Mouse (Mus musculus): ENCODE results near the gene Dgkd. TPM values are rescaled to one million over a fixed set of nuclear protein-coding genes. Genes with fewer than 3 reads are reported as not detected.

Dgkd gene
- polyA plus RNA-seq, 2 experiments, result 26.7 to 35.5 TPM

DNA sequence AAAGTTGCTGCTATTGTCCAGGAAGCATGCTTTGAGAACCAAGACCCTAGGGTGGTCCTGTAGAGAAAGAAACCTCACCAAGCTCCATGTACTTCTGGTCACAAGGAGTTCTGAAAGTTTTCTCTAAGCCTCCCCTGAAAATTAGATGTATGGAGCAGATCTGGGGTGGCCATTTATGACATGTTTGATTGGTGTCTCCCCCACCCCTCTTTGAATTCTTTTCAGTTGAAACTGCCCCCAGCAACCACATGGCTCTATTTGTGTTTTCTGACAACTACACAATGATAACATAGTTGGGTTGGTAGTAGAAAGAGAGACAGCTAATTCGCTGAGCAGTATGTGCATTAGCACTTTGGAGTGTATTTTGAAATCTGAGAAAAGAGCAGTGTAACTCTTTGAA lies 2.4 kb downstream of the Dgkd start:
- Histone ChIP-seq H3K4me2 (replicated peaks; ENCODE audit: low read depth, low read length, severe bottlenecking) (no peak overlapping the region), H3K9me3 (ENCODE audit: control insufficient read depth, low read length) (no peaks in the 10 kb centered on the region), H3K9ac (ENCODE audit: low read depth, low read length, severe bottlenecking) (no peak overlapping the region), H3K4me1 (ENCODE audit: control insufficient read depth, insufficient read depth, low read length) (peaks cover 19% of the 10 kb centered on the region), H3K36me3 (ENCODE audit: control insufficient read depth, insufficient read depth, low read length) (no peaks in the 10 kb centered on the region), H3K27me3 (ENCODE audit: control insufficient read depth, insufficient read depth, low read length) (no peaks in the 10 kb centered on the region), H3K27ac (replicated peaks; ENCODE audit: low read depth, low read length) (no peak overlapping the region), H3K4me3 (replicated peaks; ENCODE audit: low read length) (no peak overlapping the region)
- WGBS, result 85% methylated on average over 1 of the region's 1 CpGs
- TF ChIP-seq POLR2A (IDR thresholded peaks at IDR 0.05; ENCODE audit: borderline replicate concordance, extremely low read depth, insufficient read depth, insufficient read length), result no peak
- no peak for DNase-seq (ENCODE audit: low spot score)
- ATAC-seq (ENCODE audit: low FRiP score, low read depth), result no peak

DNA sequence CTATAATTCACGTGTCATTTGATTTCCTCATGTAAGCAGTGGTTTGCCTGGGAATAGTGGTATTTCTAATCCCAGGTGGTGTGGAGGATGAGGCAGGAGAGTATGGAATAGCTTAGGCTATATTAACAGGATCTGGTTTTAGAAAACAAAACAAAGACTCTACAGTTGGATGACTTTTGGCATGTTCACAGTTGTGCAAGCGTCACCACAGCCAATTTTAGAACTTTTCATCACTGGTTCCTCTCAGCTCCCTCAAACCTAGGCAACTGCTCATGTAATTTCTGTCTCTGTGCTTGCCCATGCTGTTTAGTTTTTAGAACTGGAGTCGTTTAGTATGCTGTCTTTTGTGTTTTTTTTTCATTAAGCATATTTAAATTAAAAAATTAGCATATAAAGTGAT lies 3.7 kb downstream of the Dgkd start:
- DNase-seq (ENCODE audit: low spot score), result no peak
- no peak overlapping the region for H3K4me2 ChIP-seq (replicated peaks; ENCODE audit: low read depth, low read length, severe bottlenecking)
- no peaks in the 10 kb centered on the region for H3K9me3 ChIP-seq (ENCODE audit: control insufficient read depth, low read length)
- no peak for ATAC-seq (ENCODE audit: low FRiP score, low read depth)
- H3K4me1 ChIP-seq (ENCODE audit: control insufficient read depth, insufficient read depth, low read length), result peaks cover 19% of the 10 kb centered on the region
- no peak overlapping the region for H3K4me3 ChIP-seq (replicated peaks; ENCODE audit: low read length)
- H3K36me3 ChIP-seq (ENCODE audit: control insufficient read depth, insufficient read depth, low read length), result no peaks in the 10 kb centered on the region
- 84% methylated on average over 3 of the region's 3 CpGs for WGBS
- H3K9ac ChIP-seq (ENCODE audit: low read depth, low read length, severe bottlenecking), result no peak overlapping the region
- no peak for TF ChIP-seq POLR2A (IDR thresholded peaks at IDR 0.05; ENCODE audit: borderline replicate concordance, extremely low read depth, insufficient read depth, insufficient read length)
- H3K27ac ChIP-seq (replicated peaks; ENCODE audit: low read depth, low read length), result no peak overlapping the region
- H3K27me3 ChIP-seq (ENCODE audit: control insufficient read depth, insufficient read depth, low read length), result no peaks in the 10 kb centered on the region

DNA sequence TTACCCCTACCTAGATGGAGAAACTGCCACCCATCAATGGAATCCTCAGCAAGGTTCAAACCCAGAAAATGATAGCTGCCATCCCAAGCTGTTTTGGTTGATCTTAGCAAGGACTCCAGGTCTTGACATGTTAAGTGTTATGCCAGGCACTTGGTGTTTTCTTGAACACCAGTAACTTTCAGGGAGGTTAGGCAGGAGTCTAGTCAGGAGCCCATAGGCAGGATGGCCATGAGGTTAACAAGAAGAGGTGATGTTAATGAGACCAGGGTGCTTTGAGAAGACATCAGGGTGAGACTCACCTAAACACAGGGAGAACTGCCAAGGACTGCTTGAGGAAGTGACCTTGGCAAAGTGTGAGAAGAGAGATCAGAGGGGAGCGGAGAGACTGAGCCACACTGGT lies 4.9 kb downstream of the Dgkd start:
- no peaks in the 10 kb centered on the region for H3K9me3 ChIP-seq (ENCODE audit: control insufficient read depth, low read length)
- H3K36me3 ChIP-seq (ENCODE audit: control insufficient read depth, insufficient read depth, low read length), result no peaks in the 10 kb centered on the region
- H3K4me2 ChIP-seq (replicated peaks; ENCODE audit: low read depth, low read length, severe bottlenecking), result no peak overlapping the region
- no peak overlapping the region for H3K9ac ChIP-seq (ENCODE audit: low read depth, low read length, severe bottlenecking)
- WGBS, result 100% methylated on average over 1 of the region's 1 CpGs
- no peak overlapping the region for H3K4me3 ChIP-seq (replicated peaks; ENCODE audit: low read length)
- H3K27ac ChIP-seq (replicated peaks; ENCODE audit: low read depth, low read length), result no peak overlapping the region
- H3K27me3 ChIP-seq (ENCODE audit: control insufficient read depth, insufficient read depth, low read length), result no peaks in the 10 kb centered on the region
- DNase-seq (ENCODE audit: low spot score), result no peak
- ATAC-seq (ENCODE audit: low FRiP score, low read depth), result no peak
- no peak for TF ChIP-seq POLR2A (IDR thresholded peaks at IDR 0.05; ENCODE audit: borderline replicate concordance, extremely low read depth, insufficient read depth, insufficient read length)
- H3K4me1 ChIP-seq (ENCODE audit: control insufficient read depth, insufficient read depth, low read length), result peaks cover 15% of the 10 kb centered on the region

DNA sequence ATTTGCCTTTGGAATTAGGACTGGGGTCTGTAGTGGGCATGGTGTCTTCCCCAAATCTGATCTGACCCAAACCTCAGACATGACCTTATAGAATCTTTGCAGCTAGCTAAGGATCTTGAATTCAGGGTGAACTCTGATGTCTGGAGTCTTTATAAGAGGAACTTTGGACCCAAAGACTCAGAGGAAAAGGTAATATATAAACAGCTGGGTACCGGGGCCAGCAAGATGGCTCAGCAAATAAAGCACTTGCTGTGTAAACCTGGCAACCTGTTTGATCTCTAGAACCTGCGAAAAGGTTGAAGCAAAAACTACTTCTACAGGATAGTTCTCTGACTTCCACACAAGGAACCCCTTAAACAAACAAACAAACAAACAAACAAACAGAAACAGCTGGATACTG lies 5.4 kb downstream of the Dgkd start:
- H3K9me3 ChIP-seq (ENCODE audit: control insufficient read depth, low read length), result no peaks in the 10 kb centered on the region
- no peak overlapping the region for H3K9ac ChIP-seq (ENCODE audit: low read depth, low read length, severe bottlenecking)
- peaks cover 15% of the 10 kb centered on the region for H3K4me1 ChIP-seq (ENCODE audit: control insufficient read depth, insufficient read depth, low read length)
- ATAC-seq (ENCODE audit: low FRiP score, low read depth) (no peak), DNase-seq (ENCODE audit: low spot score) (no peak)
- no peaks in the 10 kb centered on the region for H3K27me3 ChIP-seq (ENCODE audit: control insufficient read depth, insufficient read depth, low read length)
- H3K4me2 ChIP-seq (replicated peaks; ENCODE audit: low read depth, low read length, severe bottlenecking), result no peak overlapping the region
- no peaks in the 10 kb centered on the region for H3K36me3 ChIP-seq (ENCODE audit: control insufficient read depth, insufficient read depth, low read length)
- WGBS, result 85% methylated on average over 2 of the region's 2 CpGs
- no peak overlapping the region for H3K4me3 ChIP-seq (replicated peaks; ENCODE audit: low read length)
- H3K27ac ChIP-seq (replicated peaks; ENCODE audit: low read depth, low read length), result no peak overlapping the region
- no peak for TF ChIP-seq POLR2A (IDR thresholded peaks at IDR 0.05; ENCODE audit: borderline replicate concordance, extremely low read depth, insufficient read depth, insufficient read length)

DNA sequence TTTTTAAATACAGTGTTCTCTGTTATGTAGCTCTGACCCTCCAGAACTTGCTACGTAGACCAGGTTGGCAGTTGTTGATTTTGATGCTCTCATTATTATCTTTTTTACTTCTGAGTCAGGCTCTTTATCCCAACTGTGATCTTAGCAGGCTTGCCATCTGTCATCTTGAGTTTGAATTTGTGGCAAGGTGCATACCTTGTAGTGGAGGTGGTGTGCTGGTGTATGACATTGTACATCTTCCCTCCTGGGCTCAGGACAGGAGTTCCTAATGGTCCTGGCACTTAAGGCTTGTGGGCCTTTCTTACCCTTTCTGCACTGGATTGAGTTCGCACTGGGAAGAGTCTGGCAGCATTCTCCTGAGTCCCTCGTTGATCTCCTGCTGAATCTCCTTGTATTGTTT lies 10.5 kb downstream of the Dgkd start:
- no peak overlapping the region for H3K27ac ChIP-seq (replicated peaks; ENCODE audit: low read depth, low read length)
- H3K36me3 ChIP-seq (ENCODE audit: control insufficient read depth, insufficient read depth, low read length), result no peaks in the 10 kb centered on the region
- ATAC-seq (ENCODE audit: low FRiP score, low read depth) (no peak), DNase-seq (ENCODE audit: low spot score) (no peak)
- H3K4me3 ChIP-seq (replicated peaks; ENCODE audit: low read length), result no peak overlapping the region
- 82% methylated on average over 3 of the region's 3 CpGs for WGBS
- no peaks in the 10 kb centered on the region for H3K27me3 ChIP-seq (ENCODE audit: control insufficient read depth, insufficient read depth, low read length)
- no peaks in the 10 kb centered on the region for H3K4me1 ChIP-seq (ENCODE audit: control insufficient read depth, insufficient read depth, low read length)
- no peak overlapping the region for H3K9ac ChIP-seq (ENCODE audit: low read depth, low read length, severe bottlenecking)
- H3K9me3 ChIP-seq (ENCODE audit: control insufficient read depth, low read length), result no peaks in the 10 kb centered on the region
- no peak for TF ChIP-seq POLR2A (IDR thresholded peaks at IDR 0.05; ENCODE audit: borderline replicate concordance, extremely low read depth, insufficient read depth, insufficient read length)
- no peak overlapping the region for H3K4me2 ChIP-seq (replicated peaks; ENCODE audit: low read depth, low read length, severe bottlenecking)

DNA sequence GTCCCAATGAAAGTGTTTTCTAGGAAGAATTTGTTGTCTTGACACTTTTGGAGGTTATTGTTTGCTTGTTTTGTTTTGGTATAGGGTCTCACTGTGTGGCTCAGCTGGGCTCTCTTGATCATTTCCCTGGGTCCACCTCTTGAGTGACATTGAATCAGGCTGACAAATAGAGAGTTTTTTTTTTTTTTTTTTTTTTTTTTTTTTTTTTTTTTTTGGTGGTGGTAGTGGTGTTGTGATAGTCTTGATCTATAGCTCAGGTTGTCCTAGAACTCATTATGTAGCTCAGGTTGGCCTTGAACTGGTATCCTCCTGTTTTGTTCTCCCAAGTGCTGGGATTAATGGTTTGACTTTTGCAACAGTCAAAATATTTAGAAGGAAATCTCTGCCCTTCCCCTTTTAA lies 11.8 kb downstream of the Dgkd start:
- no peak overlapping the region for H3K27ac ChIP-seq (replicated peaks; ENCODE audit: low read depth, low read length)
- H3K9me3 ChIP-seq (ENCODE audit: control insufficient read depth, low read length), result no peaks in the 10 kb centered on the region
- DNase-seq (ENCODE audit: low spot score) (no peak), ATAC-seq (ENCODE audit: low FRiP score, low read depth) (no peak)
- no peak overlapping the region for H3K4me3 ChIP-seq (replicated peaks; ENCODE audit: low read length)
- no peaks in the 10 kb centered on the region for H3K4me1 ChIP-seq (ENCODE audit: control insufficient read depth, insufficient read depth, low read length)
- TF ChIP-seq POLR2A (IDR thresholded peaks at IDR 0.05; ENCODE audit: borderline replicate concordance, extremely low read depth, insufficient read depth, insufficient read length), result no peak
- H3K36me3 ChIP-seq (ENCODE audit: control insufficient read depth, insufficient read depth, low read length), result no peaks in the 10 kb centered on the region
- H3K27me3 ChIP-seq (ENCODE audit: control insufficient read depth, insufficient read depth, low read length), result no peaks in the 10 kb centered on the region
- no peak overlapping the region for H3K4me2 ChIP-seq (replicated peaks; ENCODE audit: low read depth, low read length, severe bottlenecking)
- H3K9ac ChIP-seq (ENCODE audit: low read depth, low read length, severe bottlenecking), result no peak overlapping the region
